Mouse (Mus musculus) ES-Bruce4 (cell line): ENCODE measurements at regions not wholly inside any gene's neighbourhood (a gene's known extent, or its start where the extent isn't known, plus 50 kb on each side); places are given as distances from the start of the nearest gene placed in this dataset.

Source experiments
- CTCF ChIP-seq: IDR thresholded peaks from one replicate; pipeline ENCODE4 v1.8.1; 2011; ENCODE audit warnings: low read depth, low read length
- EP300 ChIP-seq: IDR thresholded peaks from 2 replicates; pipeline ENCODE4 v1.6.1; 2011; ENCODE audit warnings: low read depth, low read length; ENCODE audit not compliant: insufficient read depth

DNA sequence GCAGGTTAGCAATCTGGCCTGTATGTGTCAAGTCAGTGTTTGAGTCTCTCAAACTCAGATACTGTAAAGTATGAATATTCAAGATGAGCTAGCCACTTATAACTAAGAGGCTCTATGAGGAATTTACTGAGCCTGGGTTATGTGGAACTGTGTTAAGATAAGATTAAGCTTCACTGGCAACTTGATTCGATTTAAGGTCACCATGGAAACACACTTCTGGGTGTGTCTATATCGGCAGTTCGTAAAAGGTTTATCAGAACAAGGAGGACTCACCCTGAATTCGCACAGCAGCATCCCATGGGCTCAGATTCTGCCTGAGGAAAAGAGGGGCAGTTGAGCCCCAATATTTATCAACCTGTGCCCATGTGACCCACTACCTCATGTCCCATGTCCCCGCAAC lies 224.7 kb downstream of the Sox4 start:
- TF ChIP-seq CTCF = no peak
- TF ChIP-seq EP300 = no peak
